Mouse (Mus musculus): ENCODE data around the gene Lrfn4. TPM values are rescaled to one million over a fixed set of nuclear protein-coding genes. Genes with fewer than 3 reads are reported as not detected.

Lrfn4 gene
- polyA plus RNA-seq, 1 experiment from 2014 or later, result 8.6 TPM

DNA sequence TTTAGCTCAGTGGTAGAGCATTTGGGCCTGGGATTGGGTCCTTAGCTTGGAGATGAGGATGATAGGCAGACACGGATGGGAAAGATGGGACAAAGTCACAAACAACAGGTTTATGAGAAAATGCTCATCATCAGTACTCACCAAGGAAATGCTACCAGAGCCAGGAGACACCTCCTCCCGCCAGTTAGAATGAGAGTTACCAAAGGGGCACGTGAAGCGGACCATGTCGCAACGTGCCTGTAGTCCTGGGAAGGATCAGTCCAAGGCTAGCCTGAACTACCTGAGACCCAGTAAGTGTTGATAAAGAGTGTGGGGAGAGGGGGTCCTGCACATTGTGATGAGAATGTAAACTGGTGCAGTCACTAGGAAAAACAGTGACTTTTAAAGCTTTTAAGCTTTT lies 44.7 kb downstream of the Lrfn4 start:
- ATAC-seq (replicated peaks; ENCODE audit: insufficient number of reproducible peaks, low FRiP score, low TSS enrichment, low read depth) (no peak), DNase-seq (ENCODE audit: low spot score) (no peak)
- H3K27ac ChIP-seq (replicated peaks; ENCODE audit: low read depth, low read length), result no peak overlapping the region
- H3K9ac ChIP-seq (replicated peaks; ENCODE audit: low read length), result no peak overlapping the region
- H3K4me2 ChIP-seq (ENCODE audit: low read depth, low read length), result no peak overlapping the region
- WGBS, result 86% methylated on average over 6 of the region's 6 CpGs
- H3K27me3 ChIP-seq (ENCODE audit: control insufficient read depth, insufficient read depth, low read length), result no peaks in the 10 kb centered on the region
- H3K4me3 ChIP-seq (ENCODE audit: low read depth, low read length), result no peak overlapping the region
- H3K4me1 ChIP-seq (ENCODE audit: control insufficient read depth, insufficient read depth, low read length), result no peaks in the 10 kb centered on the region
- no peaks in the 10 kb centered on the region for H3K9me3 ChIP-seq (replicated peaks; ENCODE audit: control insufficient read depth, low read length)
- H3K36me3 ChIP-seq (replicated peaks; ENCODE audit: control insufficient read depth, insufficient read depth, low read depth, low read length), result no peaks in the 10 kb centered on the region

DNA sequence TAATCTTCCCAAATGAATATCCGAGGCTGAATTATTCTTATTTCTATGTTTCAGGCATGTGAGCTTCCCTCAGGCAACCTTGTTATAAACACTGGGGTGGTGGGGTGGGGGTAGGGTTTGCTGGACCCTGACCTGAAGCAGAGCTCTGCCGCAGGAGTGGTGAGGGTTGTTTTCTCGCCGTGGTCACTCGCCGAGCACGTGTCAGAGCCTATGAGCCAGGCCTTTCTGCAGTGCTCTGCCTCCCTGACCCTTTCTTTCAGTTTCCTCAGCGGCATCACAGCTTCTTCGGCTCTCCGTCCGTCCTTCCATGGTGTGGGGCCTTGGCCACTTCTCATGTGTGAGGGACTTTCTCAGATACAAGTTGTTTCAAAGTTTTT lies 45.2 kb downstream of the Lrfn4 start:
- Histone ChIP-seq H3K27me3 (ENCODE audit: control insufficient read depth, insufficient read depth, low read length) (no peaks in the 10 kb centered on the region), H3K9me3 (replicated peaks; ENCODE audit: control insufficient read depth, low read length) (no peaks in the 10 kb centered on the region), H3K4me1 (ENCODE audit: control insufficient read depth, insufficient read depth, low read length) (no peaks in the 10 kb centered on the region), H3K36me3 (replicated peaks; ENCODE audit: control insufficient read depth, insufficient read depth, low read depth, low read length) (no peaks in the 10 kb centered on the region), H3K27ac (replicated peaks; ENCODE audit: low read depth, low read length) (no peak overlapping the region), H3K9ac (replicated peaks; ENCODE audit: low read length) (no peak overlapping the region), H3K4me2 (ENCODE audit: low read depth, low read length) (no peak overlapping the region), H3K4me3 (ENCODE audit: low read depth, low read length) (no peak overlapping the region)
- DNase-seq (ENCODE audit: low spot score), result no peak
- 82% methylated on average over 11 of the region's 11 CpGs for WGBS
- ATAC-seq (replicated peaks; ENCODE audit: insufficient number of reproducible peaks, low FRiP score, low TSS enrichment, low read depth), result no peak

DNA sequence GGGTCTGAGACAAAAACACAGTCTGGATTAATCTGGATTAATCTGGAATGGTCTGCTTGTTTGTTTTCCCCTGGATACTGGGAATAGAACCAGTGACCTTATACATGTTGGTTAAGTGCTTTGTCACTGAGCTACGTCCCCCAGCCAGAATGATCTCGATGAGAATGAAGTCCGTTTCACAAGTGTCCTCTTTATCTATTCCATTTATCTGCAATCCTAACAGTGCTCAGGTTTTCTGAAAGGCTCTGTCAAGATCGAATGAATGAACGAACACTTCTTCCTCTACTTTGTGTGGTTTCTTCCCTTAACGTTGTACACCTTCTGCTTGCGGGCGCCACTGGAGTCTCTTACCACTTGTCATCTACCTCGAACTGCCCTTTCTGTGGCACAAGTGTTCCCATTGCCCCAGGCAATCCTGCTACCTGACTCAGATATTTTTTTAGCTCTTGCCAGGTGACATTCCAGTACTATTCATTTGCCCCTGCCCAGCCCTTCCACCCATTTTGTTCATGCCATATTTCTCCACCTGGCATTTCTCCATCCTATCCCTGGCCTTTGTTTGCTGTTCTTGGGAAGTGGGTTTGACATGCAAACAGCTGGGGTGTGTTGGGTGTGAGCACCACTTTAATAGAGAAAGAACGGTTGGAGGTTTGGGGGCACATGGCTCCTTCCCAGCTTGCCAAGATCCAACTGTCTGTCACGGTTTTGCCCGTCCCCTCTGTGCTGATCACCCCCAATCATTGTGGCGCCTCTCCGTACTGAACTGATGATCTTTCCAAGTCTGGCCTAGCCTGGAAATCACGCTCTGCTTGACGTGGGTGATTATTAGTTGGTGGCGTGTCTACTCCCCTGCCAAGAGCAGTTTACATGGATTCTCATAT lies 45.9 kb downstream of the Lrfn4 start:
- Histone ChIP-seq H3K36me3 (replicated peaks; ENCODE audit: control insufficient read depth, insufficient read depth, low read depth, low read length) (no peaks in the 10 kb centered on the region), H3K27me3 (ENCODE audit: control insufficient read depth, insufficient read depth, low read length) (no peaks in the 10 kb centered on the region), H3K9ac (replicated peaks; ENCODE audit: low read length) (no peak overlapping the region), H3K27ac (replicated peaks; ENCODE audit: low read depth, low read length) (no peak overlapping the region), H3K4me2 (ENCODE audit: low read depth, low read length) (no peak overlapping the region), H3K4me1 (ENCODE audit: control insufficient read depth, insufficient read depth, low read length) (no peaks in the 10 kb centered on the region), H3K9me3 (replicated peaks; ENCODE audit: control insufficient read depth, low read length) (no peaks in the 10 kb centered on the region), H3K4me3 (ENCODE audit: low read depth, low read length) (no peak overlapping the region)
- ATAC-seq (replicated peaks; ENCODE audit: insufficient number of reproducible peaks, low FRiP score, low TSS enrichment, low read depth) (no peak), DNase-seq (ENCODE audit: low spot score) (no peak)
- 85% methylated on average over 17 of the region's 17 CpGs for WGBS

DNA sequence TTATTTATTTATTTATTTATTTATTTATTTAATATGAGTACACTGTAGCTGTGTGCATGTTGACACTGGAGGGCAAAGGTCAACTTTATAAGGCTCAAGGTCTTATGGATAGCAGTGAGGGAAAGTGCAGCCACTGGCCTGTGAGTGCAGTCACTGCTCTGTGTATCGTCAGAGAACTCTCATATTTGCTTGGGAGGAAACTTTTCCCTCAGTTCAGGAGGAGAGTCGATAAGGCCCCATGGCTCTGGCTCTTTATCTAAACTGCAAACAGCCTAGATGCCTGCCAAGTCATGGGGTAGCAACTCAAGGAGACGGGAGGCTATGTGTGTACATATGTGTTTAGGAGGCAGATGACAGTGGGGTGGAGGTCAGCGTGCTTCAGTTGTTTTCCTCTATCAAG lies 46.6 kb downstream of the Lrfn4 start:
- DNase-seq (ENCODE audit: low spot score), result no peak
- Histone ChIP-seq H3K4me3 (ENCODE audit: low read depth, low read length) (no peak overlapping the region), H3K27me3 (ENCODE audit: control insufficient read depth, insufficient read depth, low read length) (no peaks in the 10 kb centered on the region), H3K27ac (replicated peaks; ENCODE audit: low read depth, low read length) (no peak overlapping the region), H3K4me1 (ENCODE audit: control insufficient read depth, insufficient read depth, low read length) (no peaks in the 10 kb centered on the region), H3K4me2 (ENCODE audit: low read depth, low read length) (no peak overlapping the region), H3K9me3 (replicated peaks; ENCODE audit: control insufficient read depth, low read length) (no peaks in the 10 kb centered on the region), H3K36me3 (replicated peaks; ENCODE audit: control insufficient read depth, insufficient read depth, low read depth, low read length) (no peaks in the 10 kb centered on the region), H3K9ac (replicated peaks; ENCODE audit: low read length) (no peak overlapping the region)
- ATAC-seq (replicated peaks; ENCODE audit: insufficient number of reproducible peaks, low FRiP score, low TSS enrichment, low read depth), result no peak
- 74% methylated on average over 4 of the region's 4 CpGs for WGBS

DNA sequence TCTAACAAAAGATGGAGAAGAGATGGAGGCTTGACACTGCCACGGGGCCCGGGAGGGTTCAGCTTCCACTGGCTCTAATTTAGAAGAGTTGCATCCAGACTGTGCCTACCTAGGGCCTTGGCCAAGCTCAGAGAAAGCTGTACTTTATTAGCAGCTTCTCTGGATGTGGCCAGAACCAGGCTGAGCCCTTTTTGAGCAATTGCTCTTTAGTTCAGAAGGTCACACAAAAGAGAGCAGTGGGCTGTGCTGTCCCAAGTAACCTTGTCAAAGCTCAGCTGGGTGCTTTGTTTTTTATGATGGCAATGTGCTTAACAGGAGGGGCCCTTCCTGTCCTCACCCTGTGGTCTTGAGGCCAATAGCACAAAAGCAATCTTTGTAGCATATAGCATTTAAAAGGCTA lies 47.8 kb downstream of the Lrfn4 start:
- Histone ChIP-seq H3K4me2 (ENCODE audit: low read depth, low read length) (no peak overlapping the region), H3K36me3 (replicated peaks; ENCODE audit: control insufficient read depth, insufficient read depth, low read depth, low read length) (no peaks in the 10 kb centered on the region), H3K27me3 (ENCODE audit: control insufficient read depth, insufficient read depth, low read length) (no peaks in the 10 kb centered on the region), H3K9me3 (replicated peaks; ENCODE audit: control insufficient read depth, low read length) (no peaks in the 10 kb centered on the region), H3K27ac (replicated peaks; ENCODE audit: low read depth, low read length) (no peak overlapping the region), H3K4me1 (ENCODE audit: control insufficient read depth, insufficient read depth, low read length) (no peaks in the 10 kb centered on the region), H3K9ac (replicated peaks; ENCODE audit: low read length) (no peak overlapping the region), H3K4me3 (ENCODE audit: low read depth, low read length) (no peak overlapping the region)
- ATAC-seq (replicated peaks; ENCODE audit: insufficient number of reproducible peaks, low FRiP score, low TSS enrichment, low read depth) (no peak), DNase-seq (ENCODE audit: low spot score) (no peak)
- 84% methylated on average over 2 of the region's 2 CpGs for WGBS

DNA sequence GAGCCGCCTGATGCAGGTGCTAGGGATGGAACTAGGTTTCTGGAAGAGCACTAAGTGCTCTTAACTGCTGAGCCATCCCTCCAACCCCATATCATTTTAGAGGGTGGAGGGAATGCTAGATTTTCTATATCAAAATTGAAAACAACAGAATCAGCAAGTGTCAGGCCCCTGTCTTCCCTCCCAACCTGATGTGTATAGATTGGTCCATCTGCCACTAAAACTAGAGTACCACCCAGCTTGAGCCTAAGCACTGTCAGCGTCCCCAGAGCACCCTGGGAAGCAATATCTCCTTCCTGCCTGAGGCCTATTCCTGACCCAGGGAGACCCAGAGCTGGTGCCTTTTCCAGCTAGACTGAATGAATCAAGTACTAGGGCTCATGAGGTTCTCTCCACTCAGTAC lies 48.6 kb downstream of the Lrfn4 start:
- no peaks in the 10 kb centered on the region for H3K27me3 ChIP-seq (ENCODE audit: control insufficient read depth, insufficient read depth, low read length)
- ATAC-seq (replicated peaks; ENCODE audit: insufficient number of reproducible peaks, low FRiP score, low TSS enrichment, low read depth), result no peak
- no peak overlapping the region for H3K9ac ChIP-seq (replicated peaks; ENCODE audit: low read length)
- DNase-seq (ENCODE audit: low spot score), result no peak
- H3K4me2 ChIP-seq (ENCODE audit: low read depth, low read length), result no peak overlapping the region
- no peaks in the 10 kb centered on the region for H3K36me3 ChIP-seq (replicated peaks; ENCODE audit: control insufficient read depth, insufficient read depth, low read depth, low read length)
- no peak overlapping the region for H3K27ac ChIP-seq (replicated peaks; ENCODE audit: low read depth, low read length)
- H3K4me3 ChIP-seq (ENCODE audit: low read depth, low read length), result no peak overlapping the region
- H3K9me3 ChIP-seq (replicated peaks; ENCODE audit: control insufficient read depth, low read length), result no peaks in the 10 kb centered on the region
- H3K4me1 ChIP-seq (ENCODE audit: control insufficient read depth, insufficient read depth, low read length), result no peaks in the 10 kb centered on the region
- 76% methylated on average over 2 of the region's 2 CpGs for WGBS

DNA sequence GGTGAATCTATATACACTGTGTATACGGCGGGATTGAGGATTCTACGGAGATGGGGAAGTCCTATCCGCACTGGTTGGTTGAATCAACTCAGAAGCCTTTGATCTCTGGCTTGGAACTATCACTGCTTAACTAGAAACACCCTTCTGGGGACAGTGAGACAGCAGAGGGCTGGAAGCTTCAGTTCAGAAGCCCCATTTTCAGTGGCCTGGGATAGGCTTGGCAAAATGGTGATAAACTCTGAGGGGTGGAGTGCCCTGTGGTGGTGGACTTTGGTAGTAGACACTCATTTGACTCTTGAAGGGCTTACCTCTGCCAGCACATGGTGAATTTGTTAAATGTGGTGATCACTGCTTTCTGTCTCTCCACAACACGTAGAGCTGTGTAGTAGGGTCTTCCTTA lies 49.8 kb downstream of the Lrfn4 start:
- Histone ChIP-seq H3K9ac (replicated peaks; ENCODE audit: low read length) (no peak overlapping the region), H3K36me3 (replicated peaks; ENCODE audit: control insufficient read depth, insufficient read depth, low read depth, low read length) (no peaks in the 10 kb centered on the region), H3K27ac (replicated peaks; ENCODE audit: low read depth, low read length) (no peak overlapping the region), H3K27me3 (ENCODE audit: control insufficient read depth, insufficient read depth, low read length) (no peaks in the 10 kb centered on the region), H3K4me3 (ENCODE audit: low read depth, low read length) (no peak overlapping the region), H3K4me1 (ENCODE audit: control insufficient read depth, insufficient read depth, low read length) (no peaks in the 10 kb centered on the region), H3K4me2 (ENCODE audit: low read depth, low read length) (no peak overlapping the region), H3K9me3 (replicated peaks; ENCODE audit: control insufficient read depth, low read length) (no peaks in the 10 kb centered on the region)
- ATAC-seq (replicated peaks; ENCODE audit: insufficient number of reproducible peaks, low FRiP score, low TSS enrichment, low read depth) (no peak), DNase-seq (ENCODE audit: low spot score) (no peak)
- 85% methylated on average over 5 of the region's 5 CpGs for WGBS

All from embryonic facial prominence, embryonic 11.5 days (tissue).